Mouse (Mus musculus): Measurements from ENCODE around the gene Cklf.

DNA sequence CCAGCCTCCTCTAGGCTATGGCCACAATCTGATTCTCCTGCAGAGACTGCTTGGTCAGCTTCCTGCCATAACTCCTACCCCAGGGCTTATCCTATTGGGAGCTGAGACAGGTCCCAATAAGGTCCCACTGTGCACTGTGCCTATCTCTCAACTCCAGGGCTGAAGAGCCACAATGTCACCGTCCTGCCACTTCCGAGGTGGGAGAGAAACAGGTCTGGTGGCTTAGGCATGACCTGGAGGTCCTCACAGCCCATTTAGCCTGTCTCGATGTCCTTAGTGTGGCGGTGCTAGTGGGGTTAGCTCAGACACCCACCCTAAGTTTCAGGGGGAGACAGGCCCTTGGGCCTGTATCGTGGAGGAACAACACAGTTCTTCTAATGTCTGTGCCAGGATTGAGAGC lies 33.1 kb upstream of the Cklf start:
- TF ChIP-seq POLR2A (IDR thresholded peaks at IDR 0.05; ENCODE audit: low read depth, low read length) (no peak), CTCF (IDR thresholded peaks at IDR 0.05; ENCODE audit: borderline replicate concordance, insufficient read depth, low read length) (no peak)

All from embryonic fibroblast, embryonic 13.5 days (primary cell).